In genomic region chr17:84322176-84322575, GRCm38 (mm10) we compare ENCODE assay signal across 19 mouse cellular contexts.
"Had no signal": no experiment of that assay in that cellular context is flagged by ENCODE, and none has a peak within 500 bp of the region (broad histone marks: within the 10 kb centered on the region; RNA-seq: fewer than 3 reads in every experiment).

No protein-coding gene starts in this region.

- DNase-seq: kidney, adult 9 months; kidney, postnatal 14 days; kidney, postnatal 4 days; left cerebral cortex, postnatal 4 days; liver, postnatal 0 days; lung, postnatal 14 days; lung, postnatal 4 days; retina, postnatal 1 day; thymus, adult 18-20 months; thymus, postnatal 36 days had no signal

- H3K9me3 ChIP-seq: limb, embryonic 12.5 days; limb, embryonic 15.5 days; lung, embryonic 15.5 days; megakaryocyte, embryonic 14.5 days; midbrain, embryonic 10.5 days; midbrain, embryonic 13.5 days; neural tube, embryonic 13.5 days had no signal

- H3K27ac ChIP-seq: limb, embryonic 12.5 days; limb, embryonic 15.5 days; liver, embryonic 14.5 days; lung, embryonic 15.5 days; midbrain, embryonic 10.5 days; midbrain, embryonic 13.5 days; neural tube, embryonic 13.5 days had no signal

- H3K4me1 ChIP-seq: midbrain, embryonic 13.5 days had no signal

- H3K4me3 ChIP-seq: limb, embryonic 12.5 days; limb, embryonic 15.5 days; lung, embryonic 15.5 days; megakaryocyte, embryonic 14.5 days; midbrain, embryonic 10.5 days; midbrain, embryonic 13.5 days; myocyte; neural tube, embryonic 13.5 days had no signal

- H3K36me3 ChIP-seq: limb, embryonic 15.5 days; lung, embryonic 15.5 days; midbrain, embryonic 10.5 days; midbrain, embryonic 13.5 days; neural tube, embryonic 13.5 days had no signal

- H3K27me3 ChIP-seq: limb, embryonic 12.5 days; limb, embryonic 15.5 days; lung, embryonic 15.5 days; megakaryocyte, embryonic 14.5 days; midbrain, embryonic 13.5 days; neural tube, embryonic 13.5 days had no signal
